Mouse (Mus musculus): Measurements from ENCODE around the gene Rps6. TPM values are rescaled to one million over a fixed set of nuclear protein-coding genes. Genes with fewer than 3 reads are reported as not detected.
A peak's percentile ranks its signal among the peaks of the same experiment; 100 is the strongest.
"Not testable (repeated sequence)": the region's sequence is repeated elsewhere in the genome, so short reads cannot be mapped to it uniquely, and the experiment has no call there.

The Rps6 gene
- polyA plus RNA-seq, 1 experiment, result 449 TPM

- H3K4me1 ChIP-seq (ENCODE audit: control insufficient read depth, insufficient read depth, low read length), result peaks cover 3% of the 10 kb centered on the region; the same call in 1 of the 2 replicates
- H3K4me3 ChIP-seq (ENCODE audit: insufficient read depth, low read depth, low read length), result 0 out of 2 replicates have a peak overlapping the region, but pooled peaks have one; percentile 88
- 59% methylated on average over 12 of the region's 12 CpGs for WGBS
- H3K27ac ChIP-seq (ENCODE audit: insufficient read depth, low read depth, low read length), result no peak overlapping the region
- TF ChIP-seq CTCF (IDR thresholded peaks at IDR 0.05; ENCODE audit: insufficient read depth, low read depth, low read length) (no peak), POLR2A (IDR thresholded peaks at IDR 0.05; ENCODE audit: insufficient read depth, low read depth, low read length) (no peak)
Observed at GRCm38 (mm10) chr4:86858070-86858440, 843 bp upstream of the Rps6 start.

GRCm38 (mm10) chr4:86856304-86857112, 704 bp downstream of the Rps6 start:
- TF ChIP-seq CTCF (IDR thresholded peaks at IDR 0.05; ENCODE audit: insufficient read depth, low read depth, low read length) (no peak), POLR2A (IDR thresholded peaks at IDR 0.05; ENCODE audit: insufficient read depth, low read depth, low read length) (no peak)
- WGBS, result under 1% methylated on average over 50 of the region's 50 CpGs
- peaks cover 3% of the 10 kb centered on the region; the same call in 1 of the 2 replicates for H3K4me1 ChIP-seq (ENCODE audit: control insufficient read depth, insufficient read depth, low read length)
- H3K27ac ChIP-seq (ENCODE audit: insufficient read depth, low read depth, low read length), result peak overlapping the region; percentile 91
- H3K4me3 ChIP-seq (ENCODE audit: insufficient read depth, low read depth, low read length), result peak overlapping the region; percentile 88

GRCm38 (mm10) chr4:86852813-86853590, 4.2 kb downstream of the Rps6 start:
- no peak overlapping the region for H3K27ac ChIP-seq (ENCODE audit: insufficient read depth, low read depth, low read length)
- 86% methylated on average over 4 of the region's 4 CpGs for WGBS
- peaks cover under 1% of the 10 kb centered on the region; the same call in 1 of the 2 replicates for H3K4me1 ChIP-seq (ENCODE audit: control insufficient read depth, insufficient read depth, low read length)
- no peak overlapping the region for H3K4me3 ChIP-seq (ENCODE audit: insufficient read depth, low read depth, low read length)
- TF ChIP-seq CTCF (IDR thresholded peaks at IDR 0.05; ENCODE audit: insufficient read depth, low read depth, low read length) (no peak), POLR2A (IDR thresholded peaks at IDR 0.05; ENCODE audit: insufficient read depth, low read depth, low read length) (no peak)

- no peaks in the 10 kb centered on the region for H3K4me1 ChIP-seq (ENCODE audit: control insufficient read depth, insufficient read depth, low read length)
- no peak overlapping the region for H3K4me3 ChIP-seq (ENCODE audit: insufficient read depth, low read depth, low read length)
- no peak for TF ChIP-seq CTCF (IDR thresholded peaks at IDR 0.05; ENCODE audit: insufficient read depth, low read depth, low read length)
- TF ChIP-seq POLR2A (IDR thresholded peaks at IDR 0.05; ENCODE audit: insufficient read depth, low read depth, low read length), result no peak
- H3K27ac ChIP-seq (ENCODE audit: insufficient read depth, low read depth, low read length), result no peak overlapping the region
- WGBS, result 54% methylated on average over 3 of the region's 3 CpGs
Observed at GRCm38 (mm10) chr4:86852018-86852417, 5.2 kb downstream of the Rps6 start.

GRCm38 (mm10) chr4:86851331-86851730, 5.9 kb downstream of the Rps6 start:
- WGBS, result 91% methylated on average over 2 of the region's 2 CpGs
- Histone ChIP-seq H3K27ac (ENCODE audit: insufficient read depth, low read depth, low read length) (no peak overlapping the region), H3K4me1 (ENCODE audit: control insufficient read depth, insufficient read depth, low read length) (no peaks in the 10 kb centered on the region), H3K4me3 (ENCODE audit: insufficient read depth, low read depth, low read length) (no peak overlapping the region)
- no peak for TF ChIP-seq POLR2A (IDR thresholded peaks at IDR 0.05; ENCODE audit: insufficient read depth, low read depth, low read length)
- TF ChIP-seq CTCF (IDR thresholded peaks at IDR 0.05; ENCODE audit: insufficient read depth, low read depth, low read length), result no peak

- Histone ChIP-seq H3K4me3 (ENCODE audit: insufficient read depth, low read depth, low read length) (no peak overlapping the region), H3K4me1 (ENCODE audit: control insufficient read depth, insufficient read depth, low read length) (no peaks in the 10 kb centered on the region), H3K27ac (ENCODE audit: insufficient read depth, low read depth, low read length) (no peak overlapping the region)
- 89% methylated on average over 2 of the region's 2 CpGs for WGBS
- TF ChIP-seq POLR2A (IDR thresholded peaks at IDR 0.05; ENCODE audit: insufficient read depth, low read depth, low read length) (no peak), CTCF (IDR thresholded peaks at IDR 0.05; ENCODE audit: insufficient read depth, low read depth, low read length) (no peak)
Observed at GRCm38 (mm10) chr4:86847246-86847645, 10.0 kb downstream of the Rps6 start.

GRCm38 (mm10) chr4:86845384-86845783, 11.8 kb downstream of the Rps6 start:
- no peak for TF ChIP-seq POLR2A (IDR thresholded peaks at IDR 0.05; ENCODE audit: insufficient read depth, low read depth, low read length)
- TF ChIP-seq CTCF (IDR thresholded peaks at IDR 0.05; ENCODE audit: insufficient read depth, low read depth, low read length), result no peak
- H3K27ac ChIP-seq (ENCODE audit: insufficient read depth, low read depth, low read length), result no peak overlapping the region
- WGBS, result 85% methylated on average over 3 of the region's 3 CpGs
- H3K4me1 ChIP-seq (ENCODE audit: control insufficient read depth, insufficient read depth, low read length), result no peaks in the 10 kb centered on the region
- no peak overlapping the region for H3K4me3 ChIP-seq (ENCODE audit: insufficient read depth, low read depth, low read length)

- H3K27ac ChIP-seq (ENCODE audit: insufficient read depth, low read depth, low read length); H3K4me3 ChIP-seq (ENCODE audit: insufficient read depth, low read depth, low read length); H3K4me1 ChIP-seq (ENCODE audit: control insufficient read depth, insufficient read depth, low read length): not testable (repeated sequence)
- 97% methylated on average over 2 of the region's 2 CpGs for WGBS
Observed at GRCm38 (mm10) chr4:86841141-86841540, 16.1 kb downstream of the Rps6 start.

GRCm38 (mm10) chr4:86831896-86832295, 25.3 kb downstream of the Rps6 start:
- no peak overlapping the region for H3K4me3 ChIP-seq (ENCODE audit: insufficient read depth, low read depth, low read length)
- no peak overlapping the region for H3K27ac ChIP-seq (ENCODE audit: insufficient read depth, low read depth, low read length)
- H3K4me1 ChIP-seq (ENCODE audit: control insufficient read depth, insufficient read depth, low read length), result no peaks in the 10 kb centered on the region
- WGBS, result 96% methylated on average over 2 of the region's 2 CpGs
- TF ChIP-seq POLR2A (IDR thresholded peaks at IDR 0.05; ENCODE audit: insufficient read depth, low read depth, low read length), result no peak
- no peak for TF ChIP-seq CTCF (IDR thresholded peaks at IDR 0.05; ENCODE audit: insufficient read depth, low read depth, low read length)

Data from olfactory bulb, adult 2 months (tissue).